Mouse (Mus musculus) ES-E14 (cell line): ENCODE measurements around the gene Metrnl.

Source experiments
- CHD2 ChIP-seq: IDR thresholded peaks from 2 replicates; pipeline ENCODE4 v1.6.1; 2014; ENCODE audit warnings: mild to moderate bottlenecking, low read depth, low read length, inconsistent platforms
- MAFK ChIP-seq: IDR thresholded peaks from 2 replicates; pipeline ENCODE4 v1.6.1; 2014; ENCODE audit warnings: mild to moderate bottlenecking, low read depth, low read length, inconsistent platforms; ENCODE audit not compliant: insufficient read depth
- ZNF384 ChIP-seq: IDR thresholded peaks from 2 replicates; pipeline ENCODE4 v1.6.1; 2012; ENCODE audit warnings: low read depth, low read length, inconsistent platforms

DNA sequence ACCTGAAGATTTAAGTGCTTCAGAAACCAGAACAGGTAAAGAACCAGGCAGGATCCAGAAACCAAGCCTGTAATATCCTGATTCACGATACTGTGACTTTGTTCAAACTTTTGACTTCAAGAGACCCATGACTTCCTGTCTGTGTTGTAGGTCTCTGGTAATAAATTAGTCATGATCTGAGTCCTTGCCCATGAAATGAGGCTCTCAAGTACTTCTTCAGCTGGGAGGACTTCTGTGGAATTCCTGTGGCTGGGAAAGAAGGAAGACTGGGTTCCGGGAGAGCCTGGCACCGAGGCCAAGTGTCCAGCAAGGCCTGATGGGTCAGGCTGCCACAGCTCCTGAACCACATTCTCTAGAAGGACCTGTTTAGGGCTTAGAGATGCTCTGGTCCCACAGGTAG lies 19.4 kb downstream of the Metrnl start:
- no peak for TF ChIP-seq CHD2
- no peak for TF ChIP-seq MAFK
- TF ChIP-seq ZNF384: no peak
